Mouse (Mus musculus) skeletal muscle tissue, adult 2 months (tissue): Measurements from ENCODE around the gene Tapbp.
A peak's percentile ranks its signal among the peaks of the same experiment; 100 is the strongest.

Experiments used
- DNase-seq: peaks from one replicate; pipeline ENCODE4 v3.0.0-alpha.2; 2012; ENCODE audit warnings: low read depth, low spot score

The Tapbp gene

GRCm38 (mm10) chr17:33965082-33965845 lies 49.6 kb downstream of the Tapbp start:
- no peak for DNase-seq

DNA sequence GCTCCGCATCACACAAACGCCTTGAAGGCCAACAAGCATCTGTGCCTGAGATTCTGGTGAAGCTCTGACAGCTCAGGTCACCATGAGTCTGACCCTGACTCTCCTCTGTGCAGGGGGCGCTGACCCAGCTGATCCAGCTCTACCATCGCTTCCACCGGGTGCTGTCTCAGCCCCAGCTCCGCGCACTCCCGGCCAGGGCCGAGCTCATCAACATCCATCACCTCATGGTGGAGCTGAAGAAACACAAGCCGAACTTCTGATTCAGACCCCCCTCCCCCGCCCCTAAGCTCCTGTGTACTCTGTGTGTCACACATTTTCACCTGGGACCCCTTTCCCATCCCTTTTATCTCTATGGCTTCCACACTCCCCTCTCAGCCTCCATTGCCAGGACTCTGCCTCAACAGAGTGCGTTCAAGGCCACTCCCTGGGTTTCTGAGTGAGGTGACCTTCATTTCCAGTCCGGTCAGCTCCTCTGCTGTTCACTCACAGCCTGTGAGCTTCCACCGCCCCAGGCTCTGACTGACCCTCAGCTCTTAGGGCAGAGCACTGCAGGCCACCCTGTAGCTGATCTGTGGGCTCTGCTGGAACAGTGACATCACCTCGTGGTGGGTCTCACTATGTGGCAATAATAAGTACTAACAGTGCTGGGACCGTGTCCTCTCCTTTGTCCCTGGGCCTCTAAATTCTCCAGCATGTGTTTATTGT lies 50.3 kb downstream of the Tapbp start:
- DNase-seq = no peak

DNA sequence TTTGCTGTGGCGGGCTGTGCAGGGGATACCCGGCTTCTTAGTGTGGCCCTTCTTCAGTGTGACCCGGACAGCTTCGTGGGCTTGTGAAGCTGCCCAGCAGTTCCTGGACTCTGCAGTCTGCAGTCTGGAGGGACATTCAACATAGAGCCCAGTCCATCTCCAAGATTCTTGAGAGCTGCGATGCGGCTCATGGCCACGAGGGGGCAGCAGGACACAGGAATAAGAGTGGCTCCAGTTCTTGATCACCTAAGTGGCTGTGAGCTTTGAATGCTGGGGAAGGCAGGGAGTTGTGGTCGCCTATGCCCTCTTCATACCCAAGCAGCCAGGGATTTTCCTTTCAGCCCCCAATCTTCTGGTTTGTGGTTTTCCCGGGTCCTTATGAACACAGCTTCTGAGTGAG lies 52.8 kb downstream of the Tapbp start:
- DNase-seq = peak; percentile 83

- DNase-seq = no peak
Observed at GRCm38 (mm10) chr17:33968927-33969326, 53.2 kb downstream of the Tapbp start.

DNA sequence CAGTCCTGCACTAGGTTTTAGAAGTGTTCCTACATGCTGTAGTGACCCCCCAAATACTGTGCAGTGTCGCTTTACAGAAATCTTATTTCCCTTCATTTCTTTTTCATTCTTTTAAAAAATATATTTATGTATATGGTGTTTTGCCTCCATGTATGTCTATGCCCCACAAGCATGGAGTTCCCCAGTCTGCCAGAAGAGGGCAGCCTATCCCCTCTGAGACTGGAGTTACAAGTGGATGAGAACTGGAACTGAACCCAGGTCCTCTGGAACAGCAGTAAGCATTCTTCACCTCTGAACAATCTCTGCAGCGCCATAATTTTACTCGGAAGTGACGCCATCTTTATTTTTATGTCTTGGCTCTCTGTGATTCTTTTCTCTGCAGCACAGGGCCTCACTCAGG lies 53.7 kb downstream of the Tapbp start:
- DNase-seq = no peak

- no peak for DNase-seq
Observed at GRCm38 (mm10) chr17:33972691-33973090, 57.0 kb downstream of the Tapbp start.

- DNase-seq = no peak
Observed at GRCm38 (mm10) chr17:33973572-33973971, 57.9 kb downstream of the Tapbp start.

GRCm38 (mm10) chr17:33977861-33978557 lies 62.3 kb downstream of the Tapbp start:
- DNase-seq = no peak

DNA sequence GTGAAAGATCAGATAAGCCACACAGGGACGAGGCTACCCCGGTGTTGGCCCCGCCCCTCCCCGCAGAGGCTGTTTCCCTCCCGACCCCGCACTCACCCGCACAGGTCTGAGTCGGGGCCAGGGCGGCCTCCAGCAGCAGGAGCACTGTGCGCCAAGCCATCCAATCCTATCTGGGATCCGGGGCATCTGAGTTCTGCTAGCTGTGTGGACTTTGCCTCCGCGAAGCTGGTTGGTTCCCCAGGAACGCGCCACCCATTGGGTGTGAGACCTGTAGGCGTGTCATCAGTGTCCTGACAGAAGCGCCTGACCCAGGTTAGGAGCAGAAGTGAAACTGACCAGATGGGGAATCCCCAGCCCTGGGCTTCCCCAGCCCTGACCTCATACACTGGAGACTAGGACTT lies 62.9 kb downstream of the Tapbp start:
- peak; percentile 96 for DNase-seq
